Mouse (Mus musculus): ENCODE results near the gene Kiss1r. TPM values are rescaled to one million over a fixed set of nuclear protein-coding genes. Genes with fewer than 3 reads are reported as not detected.
A peak's percentile ranks its signal among the peaks of the same experiment; 100 is the strongest.

Gene Kiss1r
- polyA plus RNA-seq, 1 experiment, result 0.71 TPM

- H3K4me3 ChIP-seq (ENCODE audit: insufficient read depth, low read length), result no peak overlapping the region
- H3K27ac ChIP-seq (ENCODE audit: insufficient read depth, low read depth, low read length), result no peak overlapping the region
- TF ChIP-seq CTCF (IDR thresholded peaks at IDR 0.05; ENCODE audit: low read depth, low read length) (no peak), POLR2A (IDR thresholded peaks at IDR 0.05; ENCODE audit: borderline replicate concordance, low read depth, low read length) (no peak)
- peaks cover 15% of the 10 kb centered on the region for H3K4me1 ChIP-seq (ENCODE audit: control insufficient read depth, insufficient read depth, low read length)
These were observed 2.4 kb upstream of the Kiss1r start for GRCm38 (mm10) chr10:79914131-79914947.

DNA sequence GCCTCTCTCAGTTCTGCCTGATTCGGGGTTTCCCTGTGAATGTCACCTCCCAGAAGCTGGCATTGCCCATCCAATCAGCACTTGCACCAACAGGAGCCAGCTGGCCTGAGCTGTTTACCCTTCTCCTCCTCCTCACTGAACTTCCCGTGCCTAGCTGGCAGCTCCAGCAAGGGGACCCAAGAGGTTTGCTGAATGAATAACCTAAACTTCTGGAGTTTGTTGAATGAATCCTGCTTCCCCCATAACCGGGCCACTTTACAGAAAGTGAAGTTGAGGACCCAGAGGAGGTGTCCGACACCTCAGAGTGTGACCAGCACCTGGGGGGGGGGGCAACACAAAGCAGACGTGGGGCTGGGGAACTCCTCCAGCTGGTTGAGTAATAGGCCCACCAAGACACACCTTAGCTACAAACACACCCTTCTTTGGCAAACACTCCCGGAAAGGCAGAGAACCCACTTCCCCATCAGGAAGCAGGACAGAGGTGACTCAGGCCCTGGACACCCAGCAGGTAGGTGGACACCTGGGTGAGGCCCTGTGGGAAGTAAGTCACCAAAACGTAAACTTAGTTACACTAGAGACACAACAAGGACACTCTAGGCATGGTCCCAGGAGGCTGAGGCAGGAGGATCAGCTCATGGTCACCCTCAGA, 1.7 kb upstream of the Kiss1r start:
- Histone ChIP-seq H3K4me3 (ENCODE audit: insufficient read depth, low read length) (no peak overlapping the region), H3K4me1 (ENCODE audit: control insufficient read depth, insufficient read depth, low read length) (peaks cover 10% of the 10 kb centered on the region), H3K27ac (ENCODE audit: insufficient read depth, low read depth, low read length) (no peak overlapping the region)
- TF ChIP-seq CTCF (IDR thresholded peaks at IDR 0.05; ENCODE audit: low read depth, low read length), result no peak
- TF ChIP-seq POLR2A (IDR thresholded peaks at IDR 0.05; ENCODE audit: borderline replicate concordance, low read depth, low read length), result no peak

DNA sequence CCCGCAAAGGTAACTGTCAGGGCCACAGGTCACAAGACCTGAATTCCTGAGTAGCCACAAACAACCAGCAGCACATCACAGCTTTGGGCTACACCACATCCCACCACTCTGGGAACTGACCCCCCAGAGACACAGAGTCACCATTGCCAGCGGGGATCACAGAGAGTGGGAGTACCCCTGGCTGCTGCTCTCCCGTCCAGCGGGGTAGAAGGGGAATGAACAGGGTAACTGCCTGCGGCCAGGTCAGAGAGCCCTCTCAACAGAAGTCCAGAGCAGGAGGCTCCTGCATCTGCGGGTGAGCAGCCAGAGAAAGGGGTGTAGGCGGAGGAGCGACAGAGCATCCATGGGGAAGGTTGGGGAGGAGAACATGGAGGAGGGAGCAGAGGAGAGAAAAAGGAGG, 690 bp upstream of the Kiss1r start:
- Histone ChIP-seq H3K4me3 (ENCODE audit: insufficient read depth, low read length) (peak overlapping the region; percentile 98), H3K27ac (ENCODE audit: insufficient read depth, low read depth, low read length) (no peak overlapping the region), H3K4me1 (ENCODE audit: control insufficient read depth, insufficient read depth, low read length) (peaks cover 10% of the 10 kb centered on the region)
- TF ChIP-seq CTCF (IDR thresholded peaks at IDR 0.05; ENCODE audit: low read depth, low read length), result no peak
- TF ChIP-seq POLR2A (IDR thresholded peaks at IDR 0.05; ENCODE audit: borderline replicate concordance, low read depth, low read length), result no peak

- TF ChIP-seq CTCF (IDR thresholded peaks at IDR 0.05; ENCODE audit: low read depth, low read length) (no peak), POLR2A (IDR thresholded peaks at IDR 0.05; ENCODE audit: borderline replicate concordance, low read depth, low read length) (no peak)
- H3K4me1 ChIP-seq (ENCODE audit: control insufficient read depth, insufficient read depth, low read length), result peaks cover 10% of the 10 kb centered on the region
- H3K27ac ChIP-seq (ENCODE audit: insufficient read depth, low read depth, low read length), result no peak overlapping the region
- H3K4me3 ChIP-seq (ENCODE audit: insufficient read depth, low read length), result peak overlapping the region; percentile 98; the same call in 1 of the 2 replicates
These were observed 845 bp downstream of the Kiss1r start for GRCm38 (mm10) chr10:79917532-79918100.

- Histone ChIP-seq H3K4me1 (ENCODE audit: control insufficient read depth, insufficient read depth, low read length) (peaks cover 14% of the 10 kb centered on the region), H3K4me3 (ENCODE audit: insufficient read depth, low read length) (no peak overlapping the region)
- TF ChIP-seq CTCF (IDR thresholded peaks at IDR 0.05; ENCODE audit: low read depth, low read length) (no peak), POLR2A (IDR thresholded peaks at IDR 0.05; ENCODE audit: borderline replicate concordance, low read depth, low read length) (no peak)
These were observed 1.7 kb downstream of the Kiss1r start for GRCm38 (mm10) chr10:79918231-79919078.

GRCm38 (mm10) chr10:79919251-79919849, 2.6 kb downstream of the Kiss1r start:
- Histone ChIP-seq H3K4me3 (ENCODE audit: insufficient read depth, low read length) (no peak overlapping the region), H3K4me1 (ENCODE audit: control insufficient read depth, insufficient read depth, low read length) (peaks cover 19% of the 10 kb centered on the region), H3K27ac (ENCODE audit: insufficient read depth, low read depth, low read length) (no peak overlapping the region)
- TF ChIP-seq CTCF (IDR thresholded peaks at IDR 0.05; ENCODE audit: low read depth, low read length) (no peak), POLR2A (IDR thresholded peaks at IDR 0.05; ENCODE audit: borderline replicate concordance, low read depth, low read length) (no peak)

More at GRCm38 (mm10) chr10:79918231-79919078, 1.7 kb downstream of the Kiss1r start:
- H3K27ac ChIP-seq (ENCODE audit: insufficient read depth, low read depth, low read length), result no peak overlapping the region

DNA sequence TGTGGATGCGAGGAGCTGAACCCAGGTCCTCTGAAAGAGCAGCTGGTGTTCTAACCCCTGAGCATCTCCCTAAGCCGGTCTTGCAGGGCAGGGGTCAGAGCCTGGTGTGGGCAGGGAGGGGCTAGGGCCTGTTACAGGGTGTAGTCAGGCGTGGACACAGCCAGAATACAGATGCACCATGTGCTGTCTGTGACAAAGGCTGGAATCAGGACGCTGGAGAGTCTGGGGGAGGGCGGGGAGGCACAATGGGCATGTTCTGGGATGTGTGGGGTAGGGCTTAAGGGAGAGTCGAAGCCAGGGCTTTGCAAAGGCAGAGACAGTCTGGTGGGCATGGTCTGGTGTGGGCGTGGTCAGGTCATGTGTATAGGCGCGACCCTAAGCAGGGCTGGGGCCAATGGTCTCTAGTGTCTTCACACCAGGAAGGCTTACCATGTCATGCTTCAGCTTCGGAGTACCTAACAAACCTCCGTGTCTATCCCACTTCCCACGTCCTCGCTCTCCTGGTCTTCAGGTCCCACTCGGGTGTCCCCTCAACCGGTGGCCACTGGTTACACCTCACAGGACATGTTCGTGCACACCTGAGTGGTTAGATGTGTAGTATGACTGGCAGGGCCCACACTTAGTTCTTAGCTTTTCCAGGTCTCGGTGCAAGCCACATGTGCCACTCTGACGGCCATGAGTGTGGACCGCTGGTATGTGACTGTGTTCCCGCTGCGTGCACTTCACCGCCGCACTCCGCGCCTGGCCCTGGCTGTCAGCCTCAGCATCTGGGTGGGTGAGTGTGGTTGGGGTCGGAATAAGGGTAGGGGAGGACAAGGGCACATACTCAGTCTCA, 3.5 kb downstream of the Kiss1r start:
- peaks cover 17% of the 10 kb centered on the region for H3K4me1 ChIP-seq (ENCODE audit: control insufficient read depth, insufficient read depth, low read length)
- TF ChIP-seq CTCF (IDR thresholded peaks at IDR 0.05; ENCODE audit: low read depth, low read length) (no peak), POLR2A (IDR thresholded peaks at IDR 0.05; ENCODE audit: borderline replicate concordance, low read depth, low read length) (no peak)
- no peak overlapping the region for H3K27ac ChIP-seq (ENCODE audit: insufficient read depth, low read depth, low read length)
- no peak overlapping the region for H3K4me3 ChIP-seq (ENCODE audit: insufficient read depth, low read length)

DNA sequence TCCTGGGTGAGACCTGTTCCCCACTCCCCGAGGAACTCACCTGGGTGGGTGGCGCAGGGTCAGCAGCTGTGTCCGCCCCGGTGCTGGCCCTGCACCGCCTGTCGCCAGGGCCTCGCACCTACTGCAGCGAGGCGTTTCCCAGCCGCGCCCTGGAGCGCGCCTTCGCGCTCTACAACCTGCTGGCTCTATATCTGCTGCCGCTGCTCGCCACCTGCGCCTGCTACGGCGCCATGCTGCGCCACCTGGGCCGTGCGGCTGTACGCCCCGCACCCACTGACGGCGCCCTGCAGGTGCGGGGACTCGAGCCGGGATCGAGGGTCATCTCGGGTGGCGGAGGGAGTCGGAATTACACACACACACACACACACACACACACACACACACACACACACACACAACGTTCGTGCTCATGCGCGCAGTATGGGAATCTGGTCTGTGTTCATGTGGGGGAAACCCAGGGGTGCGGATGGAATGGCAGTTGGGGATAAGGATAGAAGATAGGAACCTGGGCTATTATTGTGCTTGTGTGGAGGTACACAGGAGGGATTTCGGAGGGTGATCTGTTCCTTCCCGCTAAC, 4.3 kb downstream of the Kiss1r start, which contains the start of gene R3hdm4:
R3hdm4 (minus strand) TSS at position 251 of the 578 bp plus-strand sequence.
- Histone ChIP-seq H3K27ac (ENCODE audit: insufficient read depth, low read depth, low read length) (no peak within 1 kb of the TSS), H3K4me1 (ENCODE audit: control insufficient read depth, insufficient read depth, low read length) (peaks cover 14% of the 10 kb centered on the region)
- no peak for TF ChIP-seq POLR2A (IDR thresholded peaks at IDR 0.05; ENCODE audit: borderline replicate concordance, low read depth, low read length)
- TF ChIP-seq CTCF (IDR thresholded peaks at IDR 0.05; ENCODE audit: low read depth, low read length), result no peak

More for the DNA sequence above, 4.3 kb downstream of the Kiss1r start, which contains the start of gene R3hdm4:
- H3K4me3 ChIP-seq (ENCODE audit: insufficient read depth, low read length), result no peak within 1 kb of the TSS

All from bone marrow macrophage, adult 2 months (primary cell).